Mouse (Mus musculus): ENCODE measurements around the gene Slc46a1. TPM values are rescaled to one million over a fixed set of nuclear protein-coding genes. Genes with fewer than 3 reads are reported as not detected.

The Slc46a1 gene
- total and polyA plus RNA-seq, 3 experiments, result 8.3 to 11.6 TPM; not detected in 1

DNA sequence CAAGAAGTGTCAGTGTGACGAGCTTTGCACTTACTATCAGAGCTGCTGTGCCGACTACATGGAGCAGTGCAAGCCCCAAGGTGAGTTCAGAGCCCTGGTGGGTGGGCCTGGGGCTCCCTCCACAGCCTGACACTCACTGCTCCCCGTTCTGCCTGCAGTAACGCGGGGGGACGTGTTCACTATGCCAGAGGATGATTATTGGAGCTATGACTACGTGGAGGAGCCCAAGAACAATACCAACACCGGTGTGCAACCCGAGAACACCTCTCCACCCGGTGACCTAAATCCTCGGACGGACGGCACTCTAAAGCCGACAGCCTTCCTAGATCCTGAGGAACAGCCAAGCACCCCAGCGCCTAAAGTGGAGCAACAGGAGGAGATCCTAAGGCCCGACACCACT is 34.0 kb downstream of the Slc46a1 start:
- no peak overlapping the region for H3K9ac ChIP-seq (ENCODE audit: control insufficient read depth, low read depth, low read length, poor library complexity, severe bottlenecking)
- H3K4me3 ChIP-seq (ENCODE audit: control insufficient read depth in 1 of 2, insufficient read depth in 1 of 2, low read depth in 2 of 2, low read length in 2 of 2), result no peak overlapping the region

DNA sequence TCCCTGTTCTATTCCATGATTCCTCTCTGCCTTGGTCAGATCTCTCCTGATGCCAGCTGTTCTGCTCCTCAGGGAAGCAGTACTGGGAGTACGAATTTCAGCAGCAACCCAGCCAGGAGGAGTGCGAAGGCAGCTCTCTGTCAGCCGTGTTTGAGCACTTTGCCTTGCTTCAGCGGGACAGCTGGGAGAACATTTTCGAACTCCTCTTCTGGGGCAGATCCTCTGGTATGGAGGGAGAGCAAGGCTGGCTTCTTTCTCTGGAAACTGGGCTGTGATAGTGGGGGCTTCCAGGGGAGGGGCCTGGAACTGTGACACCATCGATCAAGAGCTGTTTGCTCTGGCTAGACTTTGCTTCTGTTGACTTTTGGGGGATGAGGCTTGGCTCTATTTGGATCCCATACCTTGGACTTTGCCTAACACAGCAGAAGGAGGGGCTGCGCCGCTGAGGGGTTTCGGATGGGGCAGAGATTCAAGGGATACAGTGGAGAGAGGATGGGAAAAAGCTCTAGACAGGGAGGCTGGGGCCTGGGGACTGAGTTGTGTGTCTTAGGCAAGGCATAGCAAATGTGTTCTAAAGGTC is 35.2 kb downstream of the Slc46a1 start:
- no peak for TF ChIP-seq MAFK (IDR thresholded peaks at IDR 0.05; ENCODE audit: borderline replicate concordance, low read depth, low read length)
- no peak for TF ChIP-seq USF1 (IDR thresholded peaks at IDR 0.05; ENCODE audit: low read depth, low read length)
- no peak for TF ChIP-seq KAT2A (conservative IDR thresholded peaks at IDR 0.05; ENCODE audit: low read depth, low read length)
- TF ChIP-seq POLR2AphosphoS2 (IDR thresholded peaks at IDR 0.05; ENCODE audit: low read length), result no peak
- TF ChIP-seq POLR2A (IDR thresholded peaks at IDR 0.05; ENCODE audit: control insufficient read depth in 1 of 2, insufficient read depth in 1 of 2, low read depth in 1 of 2, low read length in 2 of 2, poor library complexity in 1 of 2), result no peak
- TF ChIP-seq ETS1 (IDR thresholded peaks at IDR 0.05; ENCODE audit: low read depth, low read length), result no peak
- no peak for TF ChIP-seq POLR2AphosphoS5 (IDR thresholded peaks at IDR 0.05; ENCODE audit: borderline replicate concordance, low read depth, low read length)
- no peak for TF ChIP-seq NRF1 (IDR thresholded peaks at IDR 0.05; ENCODE audit: insufficient read depth, low read depth, low read length, poor library complexity, severe bottlenecking)
- no peak for TF ChIP-seq CTCF (IDR thresholded peaks at IDR 0.05 in 2 of 3, conservative IDR thresholded peaks at IDR 0.05 in 1 of 3; ENCODE audit: control insufficient read depth in 1 of 3, insufficient read depth in 1 of 3, low read depth in 2 of 3, low read length in 3 of 3, poor library complexity in 1 of 3, severe bottlenecking in 1 of 3)
- TF ChIP-seq E2F4 (IDR thresholded peaks at IDR 0.05; ENCODE audit: borderline replicate concordance, low read depth, low read length), result no peak
- no peak for TF ChIP-seq MAZ (IDR thresholded peaks at IDR 0.05; ENCODE audit: low read depth, low read length)
- TF ChIP-seq GABPA (IDR thresholded peaks at IDR 0.05; ENCODE audit: low read depth, low read length), result no peak
- TF ChIP-seq HCFC1 (IDR thresholded peaks at IDR 0.05; ENCODE audit: low read depth, low read length), result no peak
- TF ChIP-seq MEF2A (IDR thresholded peaks at IDR 0.05; ENCODE audit: extremely low read depth, insufficient replicate concordance, low read depth, low read length, poor library complexity, severe bottlenecking), result no peak
- TF ChIP-seq MAX (IDR thresholded peaks at IDR 0.05; ENCODE audit: low read length), result no peak
- TF ChIP-seq JUND (IDR thresholded peaks at IDR 0.05; ENCODE audit: low read depth, low read length), result no peak
- no peak for TF ChIP-seq GATA1 (IDR thresholded peaks at IDR 0.05; ENCODE audit: low read depth, low read length)
- TF ChIP-seq ZNF384 (IDR thresholded peaks at IDR 0.05; ENCODE audit: low read depth, low read length), result no peak
- no peak for TF ChIP-seq SIN3A (IDR thresholded peaks at IDR 0.05; ENCODE audit: low read length)
- TF ChIP-seq CHD2 (IDR thresholded peaks at IDR 0.05; ENCODE audit: low read length), result no peak
- H3K27ac ChIP-seq (ENCODE audit: control insufficient read depth, low read depth, low read length), result no peak overlapping the region
- H3K27me3 ChIP-seq (ENCODE audit: control insufficient read depth in 1 of 2, insufficient read depth in 2 of 2, low read length in 2 of 2), result no peaks in the 10 kb centered on the region; a peak in 1 of 4 replicates
- H3K4me3 ChIP-seq (ENCODE audit: control insufficient read depth in 1 of 2, insufficient read depth in 1 of 2, low read depth in 2 of 2, low read length in 2 of 2), result no peak overlapping the region
- H3K9ac ChIP-seq (ENCODE audit: control insufficient read depth, low read depth, low read length, poor library complexity, severe bottlenecking), result no peak overlapping the region
- H3K4me1 ChIP-seq (ENCODE audit: control insufficient read depth in 1 of 2, insufficient read depth in 2 of 2, low read length in 2 of 2), result peaks cover 0 to 26% of the 10 kb centered on the region in 2 experiments; a peak in 3 of 4 replicates
- no peaks in the 10 kb centered on the region for H3K79me2 ChIP-seq (ENCODE audit: control insufficient read depth, insufficient read depth, low read length, poor library complexity)
- H3K9me3 ChIP-seq (replicated peaks; ENCODE audit: insufficient read depth, low read length), result no peaks in the 10 kb centered on the region
- peaks cover 0 to 7% of the 10 kb centered on the region in 2 experiments; a peak in 1 of 4 replicates for H3K36me3 ChIP-seq (ENCODE audit: control insufficient read depth in 1 of 2, insufficient read depth in 2 of 2, low read length in 2 of 2)
- no peak for DNase-seq (ENCODE audit: low read depth, low spot score)

More for the DNA sequence above, 34.0 kb downstream of the Slc46a1 start:
- Histone ChIP-seq H3K27ac (ENCODE audit: control insufficient read depth, low read depth, low read length) (no peak overlapping the region), H3K27me3 (ENCODE audit: control insufficient read depth in 1 of 2, insufficient read depth in 2 of 2, low read length in 2 of 2) (no peaks in the 10 kb centered on the region; a peak in 3 of 4 replicates), H3K79me2 (ENCODE audit: control insufficient read depth, insufficient read depth, low read length, poor library complexity) (no peaks in the 10 kb centered on the region), H3K4me1 (ENCODE audit: control insufficient read depth in 1 of 2, insufficient read depth in 2 of 2, low read length in 2 of 2) (peaks cover 0 to 26% of the 10 kb centered on the region in 2 experiments; a peak in 3 of 4 replicates), H3K9me3 (replicated peaks; ENCODE audit: insufficient read depth, low read length) (no peaks in the 10 kb centered on the region), H3K36me3 (ENCODE audit: control insufficient read depth in 1 of 2, insufficient read depth in 2 of 2, low read length in 2 of 2) (peaks cover 0 to 7% of the 10 kb centered on the region in 2 experiments; a peak in 1 of 4 replicates)
- DNase-seq (ENCODE audit: low read depth, low spot score), result no peak
- TF ChIP-seq KAT2A (conservative IDR thresholded peaks at IDR 0.05; ENCODE audit: low read depth, low read length), result no peak
- no peak for TF ChIP-seq MYB (IDR thresholded peaks at IDR 0.05; ENCODE audit: low read depth, low read length)
- TF ChIP-seq ZC3H11A (IDR thresholded peaks at IDR 0.05; ENCODE audit: low read depth, low read length), result no peak
- no peak for TF ChIP-seq MXI1 (IDR thresholded peaks at IDR 0.05; ENCODE audit: low read depth, low read length)
- TF ChIP-seq ELF1 (IDR thresholded peaks at IDR 0.05; ENCODE audit: low read depth, low read length), result no peak
- TF ChIP-seq NELFE (IDR thresholded peaks at IDR 0.05; ENCODE audit: low read depth, low read length), result no peak
